Mouse (Mus musculus) granulocyte monocyte progenitor cell, adult 5-6 weeks (primary cell): ENCODE results near the gene Ms4a12. TPM values are rescaled to one million over a fixed set of nuclear protein-coding genes. Genes with fewer than 3 reads are reported as not detected.

Experiments
- ATAC-seq: replicated peaks from 2 replicates; pipeline ENCODE4 v1.8.0; 2016; ENCODE audit warnings: mild to moderate bottlenecking, moderate TSS enrichment, inconsistent platforms; ENCODE audit not compliant: poor library complexity, severe bottlenecking
- total RNA-seq, 2 experiments: library from RNA; stranded (forward) in 1 of 2; stranded (reverse) in 1 of 2; fragments of 200-712, 200-1000 nt in 1 of 2; fragments of >200 nt in 1 of 2; fragmentation: Nextera tagmentation in 1 of 2; gene quantifications; 2 replicates each; pipeline ENCODE4 v1.2.3; 2014 to 2017

Ms4a12 gene
- total RNA-seq (2014; fragmentation: Nextera tagmentation) (not detected in 2 replicates), total RNA-seq (2017) (not detected in 2 replicates)

DNA sequence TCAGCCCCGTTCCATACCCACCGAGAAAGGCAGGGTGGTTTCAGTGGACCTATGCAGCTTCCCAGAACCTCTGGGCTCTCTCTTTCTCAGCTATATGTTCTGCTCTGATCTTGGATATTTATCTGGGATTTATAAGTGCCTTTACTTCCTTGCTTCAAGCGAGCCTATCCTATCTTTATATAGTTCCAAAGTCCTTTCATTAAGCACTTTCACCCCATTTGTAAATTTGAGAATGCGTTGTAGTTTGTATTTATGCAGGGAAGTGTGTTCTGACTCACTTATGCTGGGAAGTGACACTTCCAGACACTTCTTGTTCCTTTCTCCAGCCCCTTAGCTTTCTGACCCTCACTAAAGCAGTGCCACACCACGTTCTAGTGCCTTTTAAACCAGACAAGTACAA lies at the start of gene Ms4a12:
Gene Ms4a12 (minus strand): TSS at position 101 of the 400 bp plus-strand sequence.
- ATAC-seq: no peak

DNA sequence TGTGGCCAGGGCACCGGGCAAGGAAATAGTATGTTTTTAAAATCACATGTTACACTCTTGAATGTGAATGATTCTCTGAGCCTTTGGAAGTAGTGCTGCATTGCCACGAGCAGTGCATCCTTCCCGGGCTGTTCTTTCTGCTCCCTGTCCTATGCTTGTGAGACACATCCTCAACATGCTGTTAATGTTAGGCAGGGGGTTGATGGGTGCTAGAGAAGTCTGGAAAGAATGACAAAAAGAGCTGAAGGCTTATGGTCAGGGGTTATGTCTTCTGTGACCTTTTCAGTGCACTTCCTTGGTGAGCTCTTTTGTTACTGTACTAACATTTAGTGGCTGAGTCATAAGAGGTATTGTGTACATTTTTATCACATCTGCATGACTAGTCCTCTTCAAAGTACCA lies 48.0 kb upstream of the Ms4a12 start:
- no peak for ATAC-seq

DNA sequence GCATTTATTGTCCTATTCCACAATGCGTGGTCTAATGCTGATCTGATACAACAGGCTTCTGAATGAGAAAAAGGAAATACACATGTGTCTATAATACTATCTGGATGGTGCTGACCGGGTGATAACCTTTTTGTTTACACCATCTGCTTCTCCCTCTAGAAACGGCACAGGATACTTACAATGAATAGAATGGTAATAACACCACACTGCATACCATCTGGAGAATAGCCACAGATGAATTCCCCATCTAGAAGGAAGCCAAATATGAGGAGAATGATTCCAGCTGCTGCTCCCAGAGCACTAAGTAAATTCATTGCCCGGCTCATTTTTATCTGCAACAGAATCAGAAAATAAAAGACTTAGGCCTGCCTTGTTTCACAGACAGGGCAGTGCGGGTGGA lies 44.2 kb upstream of the Ms4a12 start:
- no peak for ATAC-seq

DNA sequence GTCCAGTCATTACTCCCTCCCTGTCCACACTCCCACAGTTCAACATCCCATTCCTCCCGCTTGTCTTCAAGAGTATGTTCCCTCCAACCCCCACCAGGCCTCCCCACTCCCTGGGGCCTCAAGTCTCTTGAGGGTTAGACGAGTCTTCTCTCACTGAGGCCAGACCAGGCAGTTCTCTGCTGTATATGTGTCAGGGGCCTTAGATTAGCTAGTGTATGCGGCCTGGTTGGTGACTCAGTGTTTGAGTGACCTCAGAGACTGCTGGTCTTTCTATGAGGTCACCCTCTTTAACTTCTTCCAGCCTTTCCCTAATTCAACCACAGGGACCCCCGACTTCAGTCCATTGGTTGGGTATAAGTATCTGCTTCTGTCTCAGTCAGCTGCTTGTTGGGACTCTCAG lies 34.7 kb upstream of the Ms4a12 start:
- ATAC-seq: no peak

DNA sequence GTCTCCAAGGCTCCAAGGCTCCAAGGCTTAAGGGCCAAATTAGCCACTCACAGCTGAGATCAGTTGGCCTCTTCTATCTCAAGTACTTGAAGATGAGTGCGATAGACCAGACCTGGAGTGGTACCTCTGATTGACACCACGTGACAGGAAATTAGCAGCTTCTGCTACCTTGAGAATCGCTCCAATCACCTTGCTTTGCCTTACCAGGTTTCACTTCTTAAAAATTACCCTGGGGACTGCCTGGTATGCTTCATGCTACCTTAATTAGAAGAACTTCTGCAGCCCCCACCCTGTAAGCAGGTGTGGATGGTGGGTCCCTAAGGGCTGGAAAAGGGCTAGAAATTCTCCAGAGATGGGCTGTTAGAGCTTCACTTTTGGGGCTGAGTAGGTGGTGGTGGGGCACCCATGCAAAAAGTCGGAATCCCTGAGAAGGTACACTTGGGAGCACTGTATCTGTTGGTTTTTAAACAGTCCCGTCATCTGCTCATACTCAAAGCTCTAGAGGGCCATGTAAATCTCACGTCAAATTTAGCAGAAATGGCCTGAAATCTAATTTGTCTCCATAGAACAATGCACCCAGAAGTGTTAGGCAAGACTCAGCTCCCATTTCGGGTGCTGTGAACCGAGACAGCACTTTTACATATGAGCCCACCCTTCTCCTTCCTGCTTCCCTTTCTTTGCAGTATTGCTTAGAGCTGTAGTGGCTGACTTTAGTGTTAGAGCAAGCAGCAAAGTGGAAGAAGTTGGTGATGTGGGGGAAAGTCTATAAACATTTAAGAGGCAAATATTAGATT lies 34.0 kb upstream of the Ms4a12 start, which contains the start of gene Ms4a1:
Gene Ms4a1 (minus strand): TSS at position 190 of the 794 bp plus-strand sequence.
- no peak for ATAC-seq

DNA sequence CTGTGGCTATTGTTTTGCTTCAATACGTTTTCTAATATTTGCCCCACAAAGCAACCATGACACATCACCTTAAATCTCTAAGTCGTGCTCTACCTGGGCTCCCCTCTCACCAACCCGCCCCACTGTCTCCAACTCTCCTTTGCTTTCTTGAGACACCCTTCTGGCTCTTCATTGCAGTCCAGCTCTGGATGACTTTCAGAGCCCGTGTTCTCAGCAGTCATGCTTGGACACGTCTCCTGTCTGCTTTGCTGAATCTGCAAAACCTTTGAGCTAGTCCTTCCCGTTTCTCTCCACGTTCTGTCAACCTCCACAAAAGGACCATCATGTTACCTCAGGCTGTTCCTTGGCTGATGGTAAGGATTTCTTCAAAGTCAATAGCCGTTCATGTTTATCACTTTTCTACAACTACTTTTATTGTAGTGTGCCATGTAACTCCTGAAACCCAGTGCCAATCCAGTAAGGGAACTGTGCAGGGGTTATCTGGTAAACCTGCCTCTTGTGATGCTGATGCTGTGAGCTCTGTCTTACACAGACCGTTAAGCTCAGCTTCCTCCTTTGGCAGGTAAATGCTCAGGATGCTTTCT lies 32.4 kb upstream of the Ms4a12 start:
- ATAC-seq: no peak

DNA sequence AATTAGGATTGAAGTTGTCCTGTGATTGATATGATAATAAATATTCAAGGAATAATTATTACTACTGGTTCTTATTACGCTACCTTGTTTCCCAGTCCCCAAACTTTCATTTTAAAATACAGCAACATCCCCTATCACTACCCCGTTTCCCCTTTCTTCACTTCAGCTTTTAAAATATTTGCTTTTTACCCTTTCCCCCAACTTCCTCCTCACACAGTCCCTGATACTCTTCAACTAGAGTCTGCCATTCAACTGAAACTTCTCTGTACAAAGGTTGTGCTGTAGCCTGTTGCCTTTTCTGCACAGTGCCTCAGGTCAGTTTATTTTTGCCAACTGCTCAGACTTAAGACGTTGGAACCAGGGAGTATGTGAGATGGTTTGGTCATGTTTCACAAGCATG lies 31.3 kb upstream of the Ms4a12 start:
- ATAC-seq: peak; percentile 54

DNA sequence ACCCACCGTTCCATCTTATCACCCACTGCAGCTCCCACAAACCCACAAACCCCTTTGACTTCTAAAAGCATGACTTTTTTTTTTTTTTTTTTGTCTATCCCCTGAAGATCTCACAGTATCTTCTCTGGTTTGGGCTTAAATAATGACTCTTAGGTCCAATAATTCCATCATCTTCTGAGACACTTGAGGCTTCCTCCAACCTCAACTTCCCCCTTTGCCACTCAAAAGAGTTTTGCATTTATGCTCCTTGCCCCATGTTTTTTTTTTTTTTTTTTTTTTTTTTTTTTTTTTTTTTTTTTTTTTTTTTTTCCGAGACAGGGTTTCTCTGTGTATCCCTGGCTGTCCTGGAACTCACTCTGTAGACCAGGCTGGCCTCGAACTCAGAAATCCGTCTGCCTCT lies 30.7 kb upstream of the Ms4a12 start:
- ATAC-seq: peak; percentile 50

DNA sequence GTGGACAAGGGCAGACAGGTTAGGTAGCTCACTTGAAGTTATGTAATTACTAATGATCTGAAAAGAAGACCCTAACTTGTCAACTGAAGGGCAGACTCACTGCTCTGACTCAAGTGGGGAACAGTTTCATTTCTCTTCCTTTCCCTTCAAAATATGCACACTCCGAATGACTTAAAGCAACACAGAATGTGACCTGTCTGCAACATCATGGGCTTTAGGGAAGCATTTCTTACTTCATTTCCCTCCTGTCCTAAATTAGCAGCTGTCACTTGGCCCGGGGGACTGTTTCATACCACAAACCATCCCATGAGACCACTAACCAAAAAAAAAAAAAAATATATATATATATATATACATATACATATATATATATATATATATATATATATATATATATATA lies 29.3 kb upstream of the Ms4a12 start:
- ATAC-seq: peak; percentile 81

DNA sequence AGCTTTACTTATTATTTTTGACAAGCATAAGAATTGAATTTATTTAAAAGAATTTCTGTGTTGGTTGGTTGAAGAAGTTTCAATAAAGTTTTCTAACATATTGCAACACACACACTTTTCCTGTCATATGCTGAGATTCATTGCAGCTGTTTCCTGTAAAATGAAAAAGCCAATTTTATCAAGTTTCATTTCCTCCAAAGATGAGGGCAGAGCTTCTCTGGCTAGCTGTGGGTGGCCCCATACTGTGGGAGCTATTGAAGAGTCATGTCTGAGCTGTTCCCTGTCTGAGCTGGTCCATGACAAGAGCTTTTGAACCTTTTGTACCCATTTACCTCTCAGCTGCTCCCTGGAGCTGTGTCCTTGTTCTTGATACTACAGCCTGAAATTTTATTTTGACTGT lies 12.0 kb upstream of the Ms4a12 start:
- ATAC-seq: peak; percentile 99

DNA sequence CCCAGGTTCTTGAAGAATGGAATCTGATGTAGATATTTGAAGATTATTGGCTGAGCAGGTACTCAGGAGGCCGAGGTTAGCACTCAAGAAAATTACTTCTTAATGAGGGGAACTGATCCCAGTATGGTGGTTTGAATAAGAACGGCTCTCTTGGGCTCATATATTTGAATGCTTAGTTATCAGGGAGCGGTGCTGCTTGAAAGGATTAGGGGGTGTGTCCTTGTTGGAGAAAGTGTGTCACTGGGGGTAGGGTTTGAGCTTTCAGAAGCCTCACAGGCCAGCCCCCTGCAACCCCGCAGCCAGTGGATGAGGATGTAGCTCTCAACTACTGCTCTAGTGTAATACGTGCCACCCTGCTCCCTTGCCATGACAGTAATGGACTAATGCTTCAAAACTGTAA lies 10.3 kb upstream of the Ms4a12 start:
- ATAC-seq: no peak

DNA sequence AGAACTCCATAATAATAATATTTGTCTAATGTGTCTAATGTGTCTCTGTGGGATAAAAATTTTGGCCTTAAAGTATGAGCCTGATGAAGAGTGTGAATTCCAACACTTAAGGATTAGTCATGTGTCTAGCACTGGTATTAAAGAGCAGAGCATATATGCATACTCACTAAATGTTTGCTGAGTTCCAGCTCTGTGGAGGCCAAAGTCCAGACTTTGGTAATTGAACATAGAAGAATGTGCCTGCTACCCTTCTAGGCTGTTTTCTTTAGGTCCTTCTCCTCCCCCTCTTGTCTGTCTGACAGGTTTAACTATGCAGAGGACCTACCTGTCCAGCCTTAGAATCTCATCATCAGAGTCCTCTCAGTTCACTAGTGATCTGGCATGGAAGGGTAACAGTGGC lies 3.6 kb upstream of the Ms4a12 start:
- no peak for ATAC-seq

DNA sequence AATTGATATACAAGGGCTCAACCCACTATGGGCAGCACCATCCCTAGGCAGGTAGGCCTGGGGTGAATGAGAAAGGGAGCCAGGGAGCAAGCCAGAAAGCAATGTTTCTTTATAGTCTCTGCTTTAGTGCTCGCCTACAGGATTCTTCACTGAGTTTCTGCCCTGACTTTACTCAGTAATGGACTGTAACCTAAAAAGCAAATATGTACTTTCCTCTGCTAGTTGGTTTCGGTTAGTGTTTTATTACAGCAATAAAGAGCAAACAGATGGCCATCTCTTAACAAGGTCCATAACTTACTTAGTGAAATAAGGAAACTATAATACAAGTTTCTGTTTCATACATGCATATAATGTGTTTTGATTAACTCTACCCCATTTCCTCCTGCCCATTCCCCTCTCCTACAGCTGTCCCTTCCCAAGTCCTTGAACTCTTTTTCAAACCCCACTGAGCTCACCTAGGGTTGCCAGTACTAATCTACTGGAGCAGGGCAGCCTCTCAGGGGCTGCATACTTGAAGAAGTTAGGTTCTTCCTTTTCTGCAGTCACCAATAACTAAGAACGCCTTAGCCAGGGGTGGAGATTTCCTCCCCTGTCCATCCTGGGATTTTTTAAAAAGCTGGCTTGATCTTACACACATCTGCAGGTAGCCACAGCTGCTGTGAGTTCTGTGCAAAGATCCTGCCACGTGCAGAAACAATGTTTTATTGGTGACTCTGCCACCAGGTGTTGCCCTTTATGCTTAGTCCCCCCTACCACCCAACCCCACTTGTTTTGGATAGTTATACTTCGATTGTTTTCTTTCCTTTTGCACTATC lies 2.9 kb upstream of the Ms4a12 start:
- ATAC-seq: no peak

DNA sequence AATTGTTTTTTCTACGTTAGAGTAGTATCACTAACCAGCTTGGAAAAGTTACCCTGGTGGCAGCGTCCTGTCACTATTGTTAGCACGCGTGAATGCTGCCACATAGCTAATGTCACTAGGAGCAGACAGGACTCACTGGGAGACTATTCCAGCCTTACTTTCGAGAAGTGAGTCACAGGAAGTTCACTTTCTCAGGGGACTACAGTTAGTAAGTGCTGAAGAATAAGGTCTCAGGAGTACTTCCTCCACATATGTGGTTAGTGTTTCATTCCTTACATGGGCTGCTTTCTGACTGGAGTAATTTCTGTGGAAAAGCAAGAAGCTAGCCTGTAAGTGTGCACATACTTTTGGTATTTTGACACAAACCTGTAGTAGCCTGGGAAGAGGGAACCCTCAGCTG lies 2.0 kb upstream of the Ms4a12 start:
- ATAC-seq: peak; percentile 58

DNA sequence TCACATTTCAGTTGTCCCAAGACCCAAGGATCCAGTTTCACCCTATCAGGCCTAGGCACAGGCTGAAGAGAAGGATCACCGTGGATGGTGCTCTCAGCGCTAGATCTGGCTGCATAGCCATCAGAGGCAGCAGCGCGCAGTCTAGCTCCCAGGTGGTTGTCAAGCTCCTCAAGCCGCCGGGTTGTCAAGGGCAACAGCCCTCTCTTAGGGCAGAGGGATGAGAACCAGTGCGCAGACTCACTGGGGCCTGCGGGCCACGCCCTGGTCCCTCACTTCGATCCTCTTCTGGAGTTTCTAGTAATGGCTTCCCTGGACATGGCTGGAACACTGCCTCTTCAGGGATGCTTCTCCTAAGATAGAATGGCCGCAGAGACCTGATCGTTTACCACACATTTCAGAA lies 35.7 kb downstream of the Ms4a12 start, which contains the start of gene Ms4a13:
Gene Ms4a13 (minus strand): TSS at position 192 of the 400 bp plus-strand sequence.
- ATAC-seq: no peak

DNA sequence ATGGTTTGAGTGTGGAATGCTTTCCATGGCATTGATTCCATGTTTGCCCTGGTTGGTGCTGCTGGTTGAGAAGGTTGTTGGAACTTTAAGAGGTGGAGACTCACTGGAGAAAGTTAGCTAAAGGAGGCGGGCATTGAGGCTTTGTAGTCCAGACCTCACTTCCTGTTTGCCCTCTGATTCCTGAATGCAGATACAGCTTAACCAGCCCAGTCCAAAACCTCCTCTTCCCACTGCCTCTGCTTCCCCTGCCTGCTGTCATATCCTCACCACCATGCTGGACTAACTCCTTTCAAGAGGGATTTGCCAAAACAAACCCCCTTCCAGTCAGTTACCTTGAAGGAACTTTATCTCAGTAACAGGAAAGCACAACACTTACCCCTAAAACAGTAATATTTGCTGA lies 39.7 kb downstream of the Ms4a12 start:
- peak; percentile 27; the same call in 1 of the 2 replicates for ATAC-seq

DNA sequence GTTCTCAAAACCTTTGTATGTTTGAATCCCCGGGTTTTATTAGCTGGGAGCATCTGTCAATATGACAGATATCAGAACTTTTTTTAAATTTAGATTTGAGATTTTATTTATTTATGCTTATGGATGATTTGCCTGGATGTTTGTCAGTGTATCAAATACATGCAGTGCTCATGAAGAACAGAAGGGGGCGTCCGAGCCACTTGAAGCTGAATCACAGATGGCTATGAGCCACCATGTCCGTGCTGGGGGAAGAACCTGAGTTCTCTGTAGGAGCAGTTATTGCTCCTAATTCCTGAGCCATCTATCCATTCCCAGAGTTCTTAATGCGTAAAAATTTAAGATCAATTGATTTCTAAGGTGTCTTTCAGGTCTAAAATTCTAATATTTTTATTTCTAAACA lies 48.1 kb downstream of the Ms4a12 start:
- ATAC-seq: peak; percentile 53; the same call in 1 of the 2 replicates

DNA sequence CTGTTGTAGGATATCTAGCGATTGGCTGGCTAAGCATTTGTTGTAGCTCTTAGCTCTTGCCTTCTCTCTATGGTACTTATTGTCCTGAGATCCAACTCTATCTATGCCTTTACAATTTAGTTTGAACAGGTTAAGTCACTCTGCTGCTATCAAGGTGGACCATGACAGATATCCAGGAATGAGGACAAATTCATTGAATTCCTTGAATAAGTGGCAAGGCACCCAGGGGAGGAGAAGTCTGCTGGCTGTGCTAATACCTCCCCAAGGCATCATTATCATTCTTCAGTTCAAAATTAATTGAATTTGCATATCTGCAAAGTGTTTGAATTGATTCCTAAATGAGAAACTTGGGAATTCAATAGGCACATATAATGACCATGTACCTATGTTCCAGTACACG lies 54.8 kb downstream of the Ms4a12 start:
- ATAC-seq: no peak

DNA sequence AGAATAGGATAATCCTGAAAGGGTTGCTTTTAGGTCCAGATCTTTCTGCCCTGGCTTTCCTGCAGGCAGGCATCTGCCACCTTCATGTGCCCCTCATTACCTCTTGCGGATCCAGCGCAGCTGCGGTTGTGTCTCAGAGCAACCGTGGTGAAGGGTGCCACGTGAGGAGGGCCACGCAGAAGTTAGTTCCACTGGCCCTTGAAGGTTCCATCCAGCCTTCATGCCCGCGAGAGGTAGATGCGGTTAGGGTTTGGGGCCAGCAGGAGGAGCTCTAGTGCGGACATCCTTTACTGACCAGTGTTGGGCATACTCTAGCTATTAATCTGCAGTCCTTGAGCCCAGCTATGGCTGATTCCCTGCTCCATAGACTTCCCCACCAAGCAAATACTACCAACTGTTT lies 67.1 kb downstream of the Ms4a12 start, which contains the start of gene 1700025F22Rik:
Gene 1700025F22Rik (minus strand): TSS at position 149 of the 400 bp plus-strand sequence.
- ATAC-seq: peak; percentile 62
